Mouse (Mus musculus): ENCODE results near the gene Selenbp1. TPM values are rescaled to one million over a fixed set of nuclear protein-coding genes. Genes with fewer than 3 reads are reported as not detected.
"Not testable (repeated sequence)": the region's sequence is repeated elsewhere in the genome, so short reads cannot be mapped to it uniquely, and the experiment has no call there.

Selenbp1 gene
- polyA plus RNA-seq, 1 experiment from 2014 or later: 129 TPM

DNA sequence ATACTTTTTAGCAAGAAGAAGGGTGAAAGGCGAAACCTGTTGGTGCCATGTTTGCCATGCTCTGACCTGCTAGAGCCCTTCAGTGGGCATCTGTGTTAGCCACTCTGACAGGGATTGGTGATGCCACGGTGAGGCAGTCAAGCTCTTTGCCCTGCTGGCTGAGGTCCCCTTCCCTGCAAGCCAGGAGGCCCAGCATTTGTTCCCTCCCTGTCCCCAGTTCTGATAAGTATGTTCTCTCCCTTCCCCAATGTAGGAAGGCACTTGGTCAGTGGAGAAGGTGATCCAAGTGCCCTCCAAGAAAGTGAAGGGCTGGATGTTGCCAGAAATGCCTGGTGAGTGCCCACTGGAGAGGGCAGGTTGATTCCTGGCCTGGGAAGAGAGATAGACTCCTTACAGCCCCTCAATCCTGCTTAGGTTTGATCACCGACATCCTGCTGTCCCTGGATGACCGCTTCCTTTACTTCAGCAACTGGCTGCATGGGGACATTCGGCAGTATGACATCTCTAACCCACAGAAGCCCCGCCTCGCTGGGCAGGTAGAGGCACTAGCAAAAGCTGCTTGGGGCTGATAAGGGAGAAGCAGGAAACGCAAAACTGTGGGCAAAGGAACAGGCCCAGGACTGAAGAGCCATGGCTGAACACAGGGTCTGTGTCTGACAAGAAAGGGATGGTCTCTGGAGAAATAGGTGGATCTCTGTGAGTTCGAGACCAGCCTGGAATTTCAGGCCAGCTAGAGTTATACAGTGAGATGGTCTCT, 9.5 kb downstream of the Selenbp1 start:
- peak overlapping the region; percentile 64; the same call in 1 of the 2 replicates for H3K27ac ChIP-seq (ENCODE audit: low read depth)
- peak; percentile 86 for TF ChIP-seq EP300 (IDR thresholded peaks at IDR 0.05; ENCODE audit: low read depth)
- H3K4me2 ChIP-seq (ENCODE audit: low read depth, low read length); H3K36me3 ChIP-seq (replicated peaks; ENCODE audit: insufficient read depth, low read length); H3K9ac ChIP-seq (replicated peaks); H3K27me3 ChIP-seq (ENCODE audit: insufficient read depth, low read length); H3K4me3 ChIP-seq (ENCODE audit: low read depth, low read length); H3K9me3 ChIP-seq (ENCODE audit: low read length); H3K4me1 ChIP-seq (ENCODE audit: insufficient read depth): not testable (repeated sequence)
- DNase-seq: peak; percentile 72
- 46% methylated on average over 8 of the region's 9 CpGs for WGBS (ENCODE audit: insufficient replicate concordance)
- peak; percentile 92 for ATAC-seq

DNA sequence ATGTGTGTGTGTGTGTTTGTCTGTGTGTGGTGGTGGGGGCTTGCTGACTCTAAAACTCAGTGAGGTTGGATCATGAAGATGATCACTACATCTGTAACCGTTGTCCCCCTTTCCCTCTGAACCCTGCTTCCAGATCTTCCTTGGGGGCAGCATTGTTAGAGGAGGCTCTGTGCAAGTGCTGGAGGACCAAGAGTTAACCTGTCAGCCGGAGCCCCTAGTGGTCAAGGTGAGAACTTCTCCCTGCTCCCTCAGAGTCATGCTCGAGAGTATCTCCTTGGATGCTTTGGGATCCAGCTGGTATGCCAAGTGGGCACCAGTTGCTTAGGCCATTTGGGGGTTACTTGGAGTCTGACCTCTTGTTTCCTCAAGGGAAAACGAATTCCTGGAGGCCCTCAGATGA, 10.8 kb downstream of the Selenbp1 start:
- H3K4me2 ChIP-seq (ENCODE audit: low read depth, low read length); H3K9me3 ChIP-seq (ENCODE audit: low read length); H3K4me1 ChIP-seq (ENCODE audit: insufficient read depth); H3K4me3 ChIP-seq (ENCODE audit: low read depth, low read length); H3K9ac ChIP-seq (replicated peaks); DNase-seq; H3K36me3 ChIP-seq (replicated peaks; ENCODE audit: insufficient read depth, low read length); H3K27me3 ChIP-seq (ENCODE audit: insufficient read depth, low read length): not testable (repeated sequence)
- peak; percentile 40 for ATAC-seq
- TF ChIP-seq CTCF (IDR thresholded peaks at IDR 0.05; ENCODE audit: low read depth): peak; percentile 77
- H3K27ac ChIP-seq (ENCODE audit: low read depth): peak overlapping the region; percentile 7; the same call in 1 of the 2 replicates
- WGBS (ENCODE audit: insufficient replicate concordance): 29% methylated on average over 4 of the region's 4 CpGs

DNA sequence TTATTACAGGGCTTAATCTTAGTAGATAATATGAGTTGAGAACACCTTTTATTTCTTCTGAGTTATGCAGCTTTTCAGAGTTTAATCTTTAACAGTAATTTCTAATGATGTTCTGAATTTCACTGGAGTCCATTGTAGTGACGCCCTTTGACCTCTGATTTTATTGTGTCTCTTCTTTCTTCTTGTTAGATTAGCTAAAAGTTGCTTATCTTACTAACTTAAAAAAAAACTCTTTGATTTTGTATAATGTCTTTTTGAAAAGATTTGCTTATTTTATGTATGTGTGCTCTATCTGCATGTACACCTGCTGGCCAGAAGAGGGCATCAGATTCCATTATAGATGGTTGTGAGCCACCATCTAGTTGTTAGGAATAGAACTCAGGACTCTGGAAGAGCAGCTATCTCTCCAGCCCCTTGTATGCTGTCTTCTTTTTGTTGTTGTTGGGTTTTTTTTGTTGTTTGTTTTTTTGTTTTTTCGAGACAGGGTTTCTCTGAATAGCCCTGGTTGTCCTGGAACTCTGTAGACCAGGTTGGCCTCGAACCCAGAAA, 15.3 kb downstream of the Selenbp1 start:
- DNase-seq (no peak), ATAC-seq (no peak)
- no peak overlapping the region for H3K27ac ChIP-seq (ENCODE audit: low read depth)
- no peak overlapping the region for H3K4me2 ChIP-seq (ENCODE audit: low read depth, low read length)
- no peak for TF ChIP-seq EP300 (IDR thresholded peaks at IDR 0.05; ENCODE audit: low read depth)
- TF ChIP-seq CTCF (IDR thresholded peaks at IDR 0.05; ENCODE audit: low read depth): peak; percentile 78
- no peaks in the 10 kb centered on the region for H3K9me3 ChIP-seq (ENCODE audit: low read length)
- no peaks in the 10 kb centered on the region for H3K36me3 ChIP-seq (replicated peaks; ENCODE audit: insufficient read depth, low read length)
- H3K9ac ChIP-seq (replicated peaks): no peak overlapping the region
- peaks cover 10% of the 10 kb centered on the region for H3K4me1 ChIP-seq (ENCODE audit: insufficient read depth)
- WGBS (ENCODE audit: insufficient replicate concordance): 60% methylated on average over 3 of the region's 3 CpGs
- H3K27me3 ChIP-seq (ENCODE audit: insufficient read depth, low read length): no peaks in the 10 kb centered on the region
- no peak overlapping the region for H3K4me3 ChIP-seq (ENCODE audit: low read depth, low read length)

DNA sequence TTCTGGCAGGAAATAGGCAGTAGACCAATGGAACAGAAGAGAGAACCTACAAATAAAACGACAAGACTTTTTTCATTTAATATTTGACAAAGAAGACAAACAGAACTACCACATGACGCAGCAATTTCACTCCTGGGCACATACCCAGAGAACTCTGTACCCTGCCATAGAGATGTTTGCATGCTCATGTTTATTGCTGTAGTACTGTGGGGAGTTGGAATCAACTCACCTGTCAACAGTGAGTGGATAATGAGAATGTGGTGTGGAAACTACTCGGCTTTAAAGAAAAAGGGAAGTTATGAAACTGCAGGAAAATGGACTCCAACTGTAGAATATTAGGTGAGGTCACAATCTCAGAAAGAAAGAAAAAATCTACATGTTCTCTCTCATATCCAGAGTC, 16.8 kb downstream of the Selenbp1 start:
- no peak for TF ChIP-seq EP300 (IDR thresholded peaks at IDR 0.05; ENCODE audit: low read depth)
- TF ChIP-seq CTCF (IDR thresholded peaks at IDR 0.05; ENCODE audit: low read depth): no peak
- H3K4me3 ChIP-seq (ENCODE audit: low read depth, low read length): no peak overlapping the region
- peak; percentile 30 for ATAC-seq
- no peaks in the 10 kb centered on the region for H3K9me3 ChIP-seq (ENCODE audit: low read length)
- no peak overlapping the region for H3K4me2 ChIP-seq (ENCODE audit: low read depth, low read length)
- no peaks in the 10 kb centered on the region for H3K36me3 ChIP-seq (replicated peaks; ENCODE audit: insufficient read depth, low read length)
- 31% methylated on average over 3 of the region's 3 CpGs for WGBS (ENCODE audit: insufficient replicate concordance)
- no peak overlapping the region for H3K9ac ChIP-seq (replicated peaks)
- peaks cover 14% of the 10 kb centered on the region for H3K4me1 ChIP-seq (ENCODE audit: insufficient read depth)
- H3K27ac ChIP-seq (ENCODE audit: low read depth): peak overlapping the region; percentile 46; the same call in 1 of the 2 replicates
- no peaks in the 10 kb centered on the region for H3K27me3 ChIP-seq (ENCODE audit: insufficient read depth, low read length)
- peak; percentile 43 for DNase-seq

DNA sequence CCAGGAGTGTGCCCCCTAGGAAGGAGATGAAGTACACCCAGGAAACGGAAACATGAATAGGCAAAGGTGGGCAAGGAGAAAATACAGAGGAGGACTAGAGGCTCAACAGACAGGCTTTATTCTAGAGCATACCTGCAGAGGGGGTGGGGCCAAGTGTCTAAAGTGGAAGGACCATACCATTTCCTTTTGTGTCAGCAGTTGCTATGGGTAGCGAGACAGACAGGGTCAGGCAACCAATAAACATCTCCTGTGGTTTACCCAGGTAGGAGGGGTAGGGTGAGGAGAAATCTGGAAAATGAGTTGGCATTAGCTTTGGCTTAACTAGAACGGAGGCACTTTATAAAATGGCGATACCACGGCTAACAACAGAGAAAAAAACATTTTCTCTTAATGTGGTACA, 19.9 kb downstream of the Selenbp1 start:
- ATAC-seq: no peak
- no peak for DNase-seq

DNA sequence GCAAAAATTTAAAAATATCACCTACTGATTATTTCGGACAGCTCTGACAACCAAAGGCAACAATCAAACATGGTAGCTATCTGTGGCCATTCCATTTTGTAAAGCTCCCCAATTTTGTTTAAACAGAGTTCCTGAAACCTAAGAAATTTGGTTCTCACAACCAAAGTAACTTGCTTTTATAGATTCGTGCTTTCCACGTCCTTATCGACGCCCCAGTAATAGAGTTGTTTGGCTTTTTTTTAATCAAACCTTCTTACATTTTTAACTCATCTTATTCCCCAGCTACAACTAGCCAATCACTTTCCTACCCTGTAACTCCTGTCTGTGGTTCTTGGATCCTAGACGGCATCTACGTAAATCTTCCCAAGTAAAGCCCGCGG, 20.5 kb downstream of the Selenbp1 start:
- Histone ChIP-seq H3K9me3 (ENCODE audit: low read length) (no peaks in the 10 kb centered on the region), H3K4me3 (ENCODE audit: low read depth, low read length) (peak overlapping the region; percentile 87), H3K4me2 (ENCODE audit: low read depth, low read length) (peak overlapping the region; percentile 96), H3K36me3 (replicated peaks; ENCODE audit: insufficient read depth, low read length) (peaks cover 27% of the 10 kb centered on the region), H3K9ac (replicated peaks) (peak overlapping the region; percentile 70), H3K4me1 (ENCODE audit: insufficient read depth) (peaks cover 16% of the 10 kb centered on the region), H3K27ac (ENCODE audit: low read depth) (peak overlapping the region; percentile 85), H3K27me3 (ENCODE audit: insufficient read depth, low read length) (no peaks in the 10 kb centered on the region)
- TF ChIP-seq EP300 (IDR thresholded peaks at IDR 0.05; ENCODE audit: low read depth): no peak
- TF ChIP-seq CTCF (IDR thresholded peaks at IDR 0.05; ENCODE audit: low read depth): no peak
- ATAC-seq (no peak), DNase-seq (no peak)
- WGBS (ENCODE audit: insufficient replicate concordance): 10% methylated on average over 9 of the region's 9 CpGs

More for the DNA sequence above, 19.9 kb downstream of the Selenbp1 start:
- WGBS (ENCODE audit: insufficient replicate concordance): 69% methylated on average over 5 of the region's 5 CpGs
- Histone ChIP-seq H3K4me1 (ENCODE audit: insufficient read depth) (peaks cover 16% of the 10 kb centered on the region), H3K9me3 (ENCODE audit: low read length) (no peaks in the 10 kb centered on the region), H3K4me2 (ENCODE audit: low read depth, low read length) (peak overlapping the region; percentile 96), H3K9ac (replicated peaks) (no peak overlapping the region), H3K36me3 (replicated peaks; ENCODE audit: insufficient read depth, low read length) (peaks cover 21% of the 10 kb centered on the region), H3K27ac (ENCODE audit: low read depth) (no peak overlapping the region), H3K27me3 (ENCODE audit: insufficient read depth, low read length) (no peaks in the 10 kb centered on the region), H3K4me3 (ENCODE audit: low read depth, low read length) (peak overlapping the region; percentile 87)
- TF ChIP-seq CTCF (IDR thresholded peaks at IDR 0.05; ENCODE audit: low read depth) (no peak), EP300 (IDR thresholded peaks at IDR 0.05; ENCODE audit: low read depth) (no peak)

Data from liver, postnatal 0 days (tissue).